Mouse (Mus musculus) urinary bladder, postnatal 10 days (tissue): ENCODE measurements around the gene Ccdc171.
"Not testable (repeated sequence)": the region's sequence is repeated elsewhere in the genome, so short reads cannot be mapped to it uniquely, and the experiment has no call there.

ENCODE experiments used
- DNase-seq: peaks from one replicate; pipeline ENCODE4 v3.0.0; 2022; ENCODE audit warnings: low spot score

The Ccdc171 gene

DNA sequence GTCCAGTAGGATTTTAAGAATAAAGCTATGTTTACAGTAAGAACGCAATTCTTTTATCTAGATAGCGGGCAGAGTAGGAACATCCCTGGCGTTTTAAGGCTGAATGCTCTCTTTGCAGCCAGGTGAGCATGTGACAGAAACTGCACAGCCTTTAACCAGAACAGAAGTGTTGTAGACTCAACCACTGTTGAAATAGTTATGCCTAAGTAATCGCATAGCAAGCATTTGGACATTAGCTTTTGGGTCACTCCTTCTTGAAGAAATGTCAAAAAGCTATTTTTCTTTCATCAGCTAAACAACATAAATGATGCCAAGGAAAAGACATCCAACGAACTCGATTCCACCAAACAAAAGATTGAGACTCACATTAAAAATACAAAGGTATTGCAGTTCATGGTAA is 131.7 kb downstream of the Ccdc171 start:
- no peak for DNase-seq

DNA sequence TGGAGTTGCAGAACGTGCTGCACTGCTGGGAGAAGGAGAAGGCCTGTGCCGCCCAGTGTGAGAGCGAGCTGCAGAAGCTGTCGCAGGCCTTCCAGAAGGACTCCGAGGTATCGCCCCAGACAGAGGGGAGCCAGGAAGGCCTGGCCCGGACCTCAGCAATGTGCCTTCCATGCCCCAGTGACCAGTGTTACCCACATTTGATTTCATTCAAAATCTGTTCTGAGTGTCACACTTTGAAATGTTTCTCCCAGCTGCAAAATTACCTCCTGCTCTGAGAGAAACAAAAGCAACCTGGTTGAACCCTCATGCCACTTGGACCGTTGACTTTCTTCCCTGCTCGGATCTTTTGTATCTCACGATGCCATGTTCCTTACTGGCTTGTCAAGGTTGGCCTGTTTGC is 133.1 kb downstream of the Ccdc171 start:
- DNase-seq = no peak

DNA sequence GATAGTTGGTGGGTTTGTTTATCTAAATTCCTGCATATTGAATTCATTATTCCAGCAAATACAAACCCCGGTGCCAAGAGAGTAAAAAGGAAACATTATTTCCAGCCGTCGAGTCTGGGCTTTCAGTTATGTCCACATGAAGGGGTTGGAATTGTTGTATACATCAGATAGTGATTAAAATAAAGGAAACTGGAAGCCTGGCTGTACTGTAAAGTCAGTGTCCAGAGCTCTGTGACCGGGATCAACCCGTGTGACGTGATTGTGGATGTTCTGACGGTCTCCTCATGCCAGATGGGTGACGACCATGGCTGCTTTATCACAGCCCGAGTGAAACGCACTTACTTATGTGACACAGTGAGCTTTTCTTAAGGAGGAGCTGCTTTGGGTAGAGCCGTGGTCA is 134.1 kb downstream of the Ccdc171 start:
- no peak for DNase-seq

DNA sequence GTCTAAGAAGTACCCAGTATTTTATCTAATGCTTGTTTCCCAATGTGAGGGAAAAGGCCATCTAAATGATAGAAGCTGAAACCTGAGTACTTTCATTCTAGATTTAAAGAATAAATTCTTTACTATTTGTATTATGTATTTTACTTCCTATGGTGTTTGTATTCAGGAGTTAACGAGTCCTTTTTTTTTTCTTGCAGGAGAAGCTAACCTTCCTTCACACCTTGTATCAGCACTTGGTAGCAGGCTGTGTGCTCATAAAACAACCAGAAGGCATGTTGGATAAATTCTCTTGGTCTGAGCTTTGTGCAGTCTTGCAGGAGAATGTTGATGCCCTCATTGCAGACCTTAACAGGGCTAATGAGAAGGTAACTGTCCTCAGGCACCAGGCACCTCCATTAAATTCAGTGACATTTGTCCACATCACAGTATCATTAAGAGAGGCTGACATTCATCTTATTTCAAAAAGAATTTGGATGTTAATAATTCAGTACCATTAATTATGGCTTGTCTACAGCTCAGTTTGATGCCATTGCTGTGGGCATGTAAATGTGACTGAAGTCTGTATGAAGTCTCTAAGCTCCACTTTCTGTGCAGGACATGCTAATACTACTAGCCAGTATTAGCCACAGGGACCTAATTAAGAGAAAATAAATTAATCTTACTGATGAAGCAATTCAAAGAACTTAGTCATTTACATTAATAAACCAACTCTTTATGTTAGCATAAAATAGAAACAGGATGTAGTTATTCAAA is 136.3 kb downstream of the Ccdc171 start:
- DNase-seq = no peak

DNA sequence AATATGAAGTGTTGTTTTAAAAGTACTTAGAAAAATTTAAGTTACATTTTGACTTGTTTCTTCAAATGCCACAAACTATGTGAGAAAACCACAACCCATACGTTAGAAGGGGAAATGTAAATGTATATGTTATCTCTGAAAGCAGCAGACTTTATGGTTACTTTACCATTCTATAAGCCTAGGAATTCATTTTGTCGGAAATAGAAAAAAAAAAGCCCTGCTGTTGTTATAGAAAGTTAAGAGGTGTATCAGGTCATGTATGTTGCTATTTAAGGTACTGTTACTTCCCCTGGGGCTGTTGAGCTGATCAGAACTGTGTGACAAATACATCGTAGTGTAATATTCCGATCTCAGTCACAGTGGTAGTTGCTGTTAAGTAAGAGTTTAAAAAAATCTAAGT is 137.0 kb downstream of the Ccdc171 start:
- no peak for DNase-seq

GRCm38 (mm10) chr4:83669552-83669951 is 144.2 kb downstream of the Ccdc171 start:
- DNase-seq = no peak

- DNase-seq = not testable (repeated sequence)
Observed at GRCm38 (mm10) chr4:83675308-83675707, 150.0 kb downstream of the Ccdc171 start.

DNA sequence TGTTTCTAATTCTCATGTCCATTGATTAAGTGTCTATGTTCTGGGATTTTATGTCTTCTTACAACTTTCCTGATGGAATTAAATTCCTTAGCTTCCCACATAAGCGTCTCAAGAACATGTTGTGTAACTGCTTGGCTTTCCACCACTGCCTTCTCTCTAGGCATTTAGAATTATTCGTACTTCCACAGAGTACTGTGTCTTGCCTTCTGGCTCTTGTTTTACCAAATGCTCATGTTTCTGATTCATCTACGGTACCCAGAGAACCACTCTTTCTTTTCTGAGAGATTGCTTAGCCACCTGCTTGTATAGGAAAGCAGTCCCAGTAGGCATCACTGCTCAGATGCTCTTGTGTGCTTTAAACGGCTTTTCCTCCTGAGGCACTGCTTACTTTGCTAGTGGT is 151.1 kb downstream of the Ccdc171 start:
- no peak for DNase-seq

GRCm38 (mm10) chr4:83681081-83681480 is 155.7 kb downstream of the Ccdc171 start:
- no peak for DNase-seq

GRCm38 (mm10) chr4:83682866-83683265 is 157.5 kb downstream of the Ccdc171 start:
- DNase-seq = no peak

DNA sequence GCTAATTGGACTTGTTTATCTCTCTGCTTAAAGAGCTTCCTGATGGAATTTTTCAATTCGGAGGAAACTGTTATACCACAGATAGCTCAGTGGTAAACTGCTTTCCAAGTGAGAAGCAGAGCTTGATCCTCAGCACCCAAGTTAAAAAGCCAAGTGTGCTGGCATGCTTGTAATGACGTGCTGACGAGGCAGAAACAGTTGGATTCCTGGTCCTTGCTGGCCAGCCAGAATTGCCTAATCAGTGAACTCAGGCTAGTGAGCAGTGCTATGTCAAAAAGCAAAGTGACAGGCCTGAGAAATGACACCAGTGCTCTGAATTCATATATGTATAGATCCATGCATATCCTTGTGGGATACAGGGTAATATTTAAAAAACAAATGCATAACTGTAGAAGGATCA is 174.8 kb downstream of the Ccdc171 start:
- DNase-seq = no peak

- no peak for DNase-seq
Observed at GRCm38 (mm10) chr4:83716996-83717395, 191.7 kb downstream of the Ccdc171 start.

DNA sequence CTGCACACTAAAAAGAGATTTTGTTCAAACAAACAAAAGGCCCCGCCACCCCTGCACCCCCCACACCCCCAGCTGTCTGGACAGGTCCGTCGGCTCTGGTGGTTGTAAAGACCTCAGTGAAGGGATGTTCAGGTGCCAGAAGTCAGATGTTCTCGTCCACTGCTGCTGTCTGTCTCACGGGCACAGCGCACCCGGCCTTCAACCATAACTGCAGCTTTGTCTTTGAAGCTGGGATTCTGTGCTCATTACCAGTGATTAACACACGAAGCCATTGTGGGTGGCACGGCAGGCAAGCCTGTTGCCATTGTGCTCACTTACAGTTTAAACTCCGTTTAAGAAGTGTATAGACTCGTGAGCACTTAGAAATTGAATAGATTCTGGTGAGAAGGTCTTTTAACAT is 194.5 kb downstream of the Ccdc171 start:
- no peak for DNase-seq

DNA sequence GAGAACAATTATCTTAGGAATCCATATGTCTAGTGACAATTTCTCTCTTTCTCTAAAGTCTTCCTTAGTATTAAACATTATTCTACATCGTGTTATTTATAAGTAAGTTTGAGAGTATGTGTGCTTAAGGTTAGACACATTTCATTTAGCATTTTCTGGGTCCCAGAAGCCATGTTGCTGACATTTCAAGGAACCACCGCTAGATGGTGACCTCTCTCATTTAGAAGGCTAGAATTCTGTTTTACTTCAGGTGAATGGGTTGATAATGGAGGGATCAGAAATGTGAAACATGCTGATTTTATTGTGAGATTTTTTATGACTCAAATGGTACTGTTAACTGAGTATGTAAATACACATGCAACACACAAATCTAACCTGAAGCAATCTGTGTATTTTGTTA is 199.8 kb downstream of the Ccdc171 start:
- no peak for DNase-seq

GRCm38 (mm10) chr4:83739137-83739890 is 214.0 kb downstream of the Ccdc171 start:
- no peak for DNase-seq

DNA sequence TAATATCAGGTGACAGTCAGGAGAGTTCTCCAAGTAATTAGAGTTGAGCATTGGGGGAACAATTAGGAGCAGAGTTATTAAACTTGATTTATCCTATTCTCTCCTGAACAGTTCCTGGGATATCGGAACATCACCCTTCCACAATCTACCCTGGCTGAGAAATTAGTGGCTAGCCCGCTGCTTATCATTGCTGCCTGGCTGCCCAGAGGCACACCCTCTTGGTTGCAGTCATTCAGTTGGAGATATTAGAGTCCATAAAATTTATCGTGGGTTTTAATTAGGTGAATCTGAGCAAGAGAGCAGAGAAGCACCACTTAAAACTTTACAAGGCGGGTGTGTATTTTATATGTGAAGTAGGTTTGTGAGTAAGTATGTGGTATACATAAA is 214.5 kb downstream of the Ccdc171 start:
- DNase-seq = no peak

DNA sequence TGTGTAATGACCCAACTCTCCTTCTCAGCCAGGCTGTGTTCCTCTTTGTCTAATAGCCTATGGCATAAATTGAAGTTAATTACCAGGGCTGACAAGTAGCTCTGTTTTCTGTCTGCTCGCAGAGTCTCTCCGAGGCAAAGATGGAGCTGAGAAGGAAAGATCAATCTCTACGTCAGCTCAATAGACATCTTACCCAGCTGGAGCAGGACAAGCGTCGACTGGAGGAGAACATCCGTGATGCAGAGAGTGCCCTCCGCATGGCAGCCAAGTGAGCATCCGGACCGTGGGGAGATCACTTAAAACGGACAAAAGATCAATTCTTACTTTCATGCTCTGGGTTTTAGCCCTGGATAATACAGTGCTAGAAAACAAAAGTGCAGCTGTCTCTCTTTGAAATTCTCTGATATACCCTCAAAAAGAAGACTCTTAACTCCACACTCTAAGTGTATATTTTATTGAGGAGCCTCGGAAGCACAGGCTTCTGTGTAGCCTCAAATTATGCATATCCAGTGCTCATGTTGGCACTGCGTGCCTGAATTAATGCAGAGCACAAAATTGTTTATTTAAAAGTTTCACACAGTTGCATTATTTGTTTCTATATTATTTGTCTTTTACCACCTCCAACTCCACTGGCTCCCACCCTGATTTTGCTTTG is 217.6 kb downstream of the Ccdc171 start:
- DNase-seq = no peak

DNA sequence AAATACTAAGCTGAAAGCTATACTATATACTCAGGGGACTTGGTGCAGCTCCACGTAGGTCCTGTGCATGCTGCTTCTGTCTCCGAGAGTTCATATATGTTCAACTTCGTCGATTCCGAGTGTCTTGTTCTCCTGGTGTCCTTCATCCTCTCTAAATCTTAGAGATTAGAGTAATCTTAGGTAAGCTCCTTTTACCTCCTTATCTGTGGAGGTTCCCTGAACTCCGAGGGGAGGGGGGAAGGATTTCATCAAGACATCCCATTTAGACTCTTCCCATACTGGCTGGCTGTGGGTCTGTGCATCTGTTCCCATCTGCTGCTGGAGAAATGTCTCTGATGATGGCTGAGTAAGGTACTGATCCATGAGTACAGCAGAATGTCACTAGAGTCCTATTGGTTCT is 249.8 kb downstream of the Ccdc171 start:
- no peak for DNase-seq

GRCm38 (mm10) chr4:83780044-83780443 is 254.7 kb downstream of the Ccdc171 start:
- no peak for DNase-seq

GRCm38 (mm10) chr4:83785115-83785514 is 259.8 kb downstream of the Ccdc171 start:
- DNase-seq = no peak

DNA sequence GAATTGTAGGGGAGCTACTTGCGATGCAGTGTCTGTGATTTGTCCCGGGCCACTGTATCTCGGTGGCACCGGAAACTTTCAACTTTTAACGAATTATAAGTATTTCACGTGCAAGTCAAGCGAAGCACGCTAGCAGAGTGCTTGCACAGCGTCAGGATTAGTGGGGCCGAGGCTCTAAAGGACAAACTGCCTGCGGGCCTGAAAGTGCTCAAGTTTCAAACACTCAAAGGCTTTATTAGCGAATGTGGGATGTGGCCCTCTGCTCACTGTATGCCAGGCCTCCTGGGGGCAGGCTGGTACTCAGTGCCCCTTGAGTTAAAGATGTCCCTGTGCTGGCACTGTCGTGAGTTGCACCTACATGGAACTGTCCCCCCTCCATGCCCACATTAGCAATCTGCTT is 266.5 kb downstream of the Ccdc171 start:
- no peak for DNase-seq

DNA sequence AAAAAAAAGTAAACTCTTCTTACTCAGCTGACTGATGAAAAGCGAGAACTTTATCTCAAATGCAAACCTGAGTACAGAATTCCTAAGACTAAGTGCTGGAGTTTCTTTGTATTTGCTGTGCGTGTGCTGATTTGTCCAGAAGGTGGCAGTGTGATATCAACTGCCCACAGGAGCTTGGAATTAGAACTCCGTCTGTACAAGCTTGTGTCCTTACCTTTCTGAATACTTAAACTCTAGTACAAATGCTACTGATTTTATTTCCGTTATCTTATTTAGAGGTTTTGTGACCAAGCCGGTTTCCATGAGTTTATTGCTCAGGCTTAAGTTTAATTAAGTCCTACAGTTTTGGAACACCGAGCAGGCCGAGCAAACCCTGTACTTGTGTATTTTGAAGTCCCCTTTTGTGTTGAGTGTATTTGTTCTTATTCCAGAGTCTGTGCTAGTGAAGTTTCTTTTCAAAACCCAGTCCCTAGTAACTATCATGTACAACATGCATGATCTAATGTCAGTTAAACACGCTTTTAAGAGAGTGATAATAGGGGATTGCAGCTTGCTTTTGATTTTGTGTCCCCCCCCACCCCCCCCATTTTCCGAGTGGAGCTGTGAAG is 269.1 kb downstream of the Ccdc171 start:
- no peak for DNase-seq
